Mouse (Mus musculus) heart, embryonic 10.5 days (tissue): Measurements from ENCODE around the gene Fam53a. TPM values are rescaled to one million over a fixed set of nuclear protein-coding genes. Genes with fewer than 3 reads are reported as not detected.
A peak's percentile ranks its signal among the peaks of the same experiment; 100 is the strongest.

Source experiments
- DNase-seq: peaks from one replicate; pipeline ENCODE4 v3.0.0-alpha.2; 2017; ENCODE audit warnings: low spot score
- H3K27ac ChIP-seq: fragments of 300-500 bp; sonication (generic); 2 replicates; pipeline ENCODE4 v1.5.1; 2016; ENCODE audit warnings: mild to moderate bottlenecking
- H3K27me3 ChIP-seq: fragments of 300-500 bp; sonication (generic); 2 replicates; pipeline ENCODE4 v1.6.1; 2016; ENCODE audit warnings: mild to moderate bottlenecking; ENCODE audit not compliant: poor library complexity, insufficient read depth, severe bottlenecking
- H3K36me3 ChIP-seq: fragments of 300-500 bp; sonication (generic); 2 replicates; pipeline ENCODE4 v1.6.1; 2016; ENCODE audit warnings: mild to moderate bottlenecking, moderate library complexity
- H3K4me1 ChIP-seq: fragments of 300-500 bp; sonication (generic); 2 replicates; pipeline ENCODE4 v1.6.1; 2016; ENCODE audit warnings: mild to moderate bottlenecking
- H3K4me3 ChIP-seq: fragments of 300-500 bp; sonication (generic); 2 replicates; pipeline ENCODE4 v1.5.1; 2016; ENCODE audit warnings: mild to moderate bottlenecking, moderate library complexity
- H3K9me3 ChIP-seq: fragments of 300-500 bp; sonication (generic); 2 replicates; pipeline ENCODE4 v1.6.1; 2016; ENCODE audit warnings: mild to moderate bottlenecking, moderate library complexity
- WGBS: fragments of 180-500 bp; shearing (Covaris S2); methylation state at CpG from one replicate; pipeline ENCODE4 v1.1.7; 2016; 5-methylcytosine and 5-hydroxymethylcytosine counted together
- polyA plus RNA-seq: library from polyadenylated mRNA; unstranded; fragments of >200 nt; fragmentation: Nextera tagmentation; extraction: Ambion mirVana; gene quantifications from 2 replicates; pipeline ENCODE4 v1.2.1, GENCODE M21; 2016

Fam53a gene
- polyA plus RNA-seq, 1 experiment from 2014 or later, result 67.4 TPM

DNA sequence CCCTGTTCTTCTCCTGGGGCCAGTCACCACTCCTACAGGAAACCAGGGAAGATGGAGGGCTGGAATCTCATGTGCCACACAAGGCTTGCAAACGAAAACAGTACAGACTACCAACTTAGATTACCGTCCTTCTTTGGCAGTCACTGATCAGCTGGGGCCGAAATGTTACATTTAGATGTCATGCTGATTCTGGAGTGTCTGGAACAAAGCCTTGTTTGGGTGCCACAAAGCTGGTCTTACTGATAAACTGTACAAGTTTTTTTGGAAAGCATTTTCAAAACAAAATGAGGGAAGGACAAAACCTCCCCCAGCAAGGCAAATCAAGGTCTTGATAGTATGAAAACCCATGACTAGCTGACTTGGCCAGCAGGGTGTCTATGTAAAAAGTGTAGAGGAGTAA is 5.7 kb downstream of the Fam53a start:
- 68% methylated on average over 3 of the region's 3 CpGs for WGBS
- 0 out of 2 replicates have a peak, but pooled peaks cover 10% of the 10 kb centered on the region for H3K36me3 ChIP-seq
- no peak overlapping the region for H3K4me3 ChIP-seq
- no peaks in the 10 kb centered on the region for H3K27me3 ChIP-seq
- H3K4me1 ChIP-seq, result peaks cover 8% of the 10 kb centered on the region
- DNase-seq, result no peak
- H3K9me3 ChIP-seq, result no peaks in the 10 kb centered on the region
- H3K27ac ChIP-seq, result no peak overlapping the region

DNA sequence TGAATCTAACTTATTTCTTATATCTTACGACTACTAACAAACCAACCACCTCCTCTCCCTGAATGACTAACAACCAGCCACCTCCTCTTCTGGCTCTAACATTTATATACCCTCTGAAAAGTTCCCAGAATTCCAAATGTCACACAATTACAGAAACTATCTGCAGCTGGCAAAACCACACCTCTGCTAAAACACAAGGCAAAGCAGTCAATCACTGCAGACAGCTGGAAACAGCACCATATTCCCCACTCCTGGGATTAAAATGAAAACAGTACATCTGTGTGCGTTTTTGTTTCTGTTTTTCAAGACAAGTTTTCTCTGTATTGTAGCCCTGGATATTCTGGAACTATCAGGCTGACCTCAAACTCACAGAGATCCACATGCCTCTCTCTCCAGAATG is 6.8 kb downstream of the Fam53a start:
- H3K27ac ChIP-seq, result no peak overlapping the region
- H3K4me1 ChIP-seq, result peaks cover 1% of the 10 kb centered on the region; the same call in 1 of the 2 replicates
- 87% methylated on average over 2 of the region's 2 CpGs for WGBS
- 0 out of 2 replicates have a peak, but pooled peaks cover 10% of the 10 kb centered on the region for H3K36me3 ChIP-seq
- no peaks in the 10 kb centered on the region for H3K27me3 ChIP-seq
- no peak overlapping the region for H3K4me3 ChIP-seq
- H3K9me3 ChIP-seq, result no peaks in the 10 kb centered on the region
- no peak for DNase-seq

DNA sequence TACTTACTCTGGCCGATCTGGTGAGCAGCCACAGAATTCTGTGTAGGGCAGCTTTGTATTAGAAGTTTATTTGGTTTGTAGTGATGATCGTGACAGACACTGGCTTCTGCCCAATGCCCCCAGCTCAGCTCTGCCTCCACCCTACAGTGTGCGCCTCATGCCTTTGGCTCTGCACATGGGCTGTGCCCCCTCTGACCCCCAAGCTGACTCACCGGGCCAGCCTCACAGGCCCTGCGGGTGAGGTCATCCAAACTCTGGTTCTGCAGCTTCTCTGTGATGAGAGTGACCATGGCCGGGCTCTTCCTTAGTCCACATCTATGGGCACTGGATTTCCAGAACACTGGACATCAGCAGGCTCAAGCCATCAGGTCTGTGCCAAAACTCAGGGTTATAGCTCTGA is 15.0 kb downstream of the Fam53a start:
- no peak overlapping the region for H3K4me3 ChIP-seq
- no peaks in the 10 kb centered on the region for H3K9me3 ChIP-seq

DNA sequence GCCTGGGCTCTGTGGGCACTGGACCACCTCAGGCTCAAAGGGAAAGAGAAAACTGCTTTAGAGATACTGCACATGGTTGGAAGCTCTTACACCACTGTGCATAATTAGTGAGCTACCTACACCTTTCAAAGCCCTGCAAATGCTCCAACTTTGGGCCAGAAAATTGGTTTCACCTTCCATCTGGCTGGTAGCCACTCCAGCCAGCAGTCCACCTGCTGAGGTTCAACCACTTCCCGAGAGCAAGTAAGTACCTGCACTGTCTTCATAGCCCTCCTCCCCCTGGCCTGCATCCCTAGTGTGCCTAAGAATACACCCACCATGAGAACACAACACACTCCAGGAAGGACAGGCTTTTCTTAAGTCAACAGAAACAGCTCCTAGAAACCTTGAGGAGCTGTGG is 17.6 kb downstream of the Fam53a start:
- no peak for DNase-seq
- H3K36me3 ChIP-seq, result peaks cover 63% of the 10 kb centered on the region
- no peak overlapping the region for H3K4me3 ChIP-seq
- no peaks in the 10 kb centered on the region for H3K9me3 ChIP-seq
- H3K27me3 ChIP-seq, result no peaks in the 10 kb centered on the region
- H3K27ac ChIP-seq, result no peak overlapping the region
- WGBS, result 100% methylated on average over 1 of the region's 1 CpGs
- peaks cover 5% of the 10 kb centered on the region for H3K4me1 ChIP-seq

More for the DNA sequence above, 15.0 kb downstream of the Fam53a start:
- H3K36me3 ChIP-seq, result peaks cover 37% of the 10 kb centered on the region
- no peaks in the 10 kb centered on the region for H3K27me3 ChIP-seq
- 87% methylated on average over 6 of the region's 6 CpGs for WGBS
- H3K27ac ChIP-seq, result no peak overlapping the region
- no peak for DNase-seq
- peaks cover 7% of the 10 kb centered on the region for H3K4me1 ChIP-seq

DNA sequence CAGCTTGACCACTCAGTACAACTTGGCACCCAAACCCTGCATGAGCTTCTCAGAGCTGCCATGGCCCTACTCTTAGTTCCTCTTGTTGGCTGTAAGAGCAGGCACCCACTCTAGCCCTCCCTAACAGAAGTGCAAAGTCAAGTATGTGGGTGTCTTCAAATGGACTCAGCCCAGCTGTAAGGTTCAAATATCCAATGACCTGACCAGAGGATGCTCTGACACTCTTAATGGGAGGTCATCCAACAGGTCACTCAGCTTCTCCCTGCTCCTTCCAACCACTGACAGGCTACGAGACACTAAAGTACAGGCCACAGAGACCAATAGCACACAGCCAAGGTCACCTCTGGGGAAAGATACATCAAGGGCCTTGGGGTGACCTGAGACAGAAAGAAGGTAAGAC is 20.2 kb downstream of the Fam53a start:
- Histone ChIP-seq H3K27ac (no peak overlapping the region), H3K4me1 (no peaks in the 10 kb centered on the region), H3K9me3 (no peaks in the 10 kb centered on the region), H3K27me3 (no peaks in the 10 kb centered on the region), H3K36me3 (peaks cover 77% of the 10 kb centered on the region), H3K4me3 (no peak overlapping the region)
- DNase-seq, result no peak
- 79% methylated on average over 1 of the region's 1 CpGs for WGBS

DNA sequence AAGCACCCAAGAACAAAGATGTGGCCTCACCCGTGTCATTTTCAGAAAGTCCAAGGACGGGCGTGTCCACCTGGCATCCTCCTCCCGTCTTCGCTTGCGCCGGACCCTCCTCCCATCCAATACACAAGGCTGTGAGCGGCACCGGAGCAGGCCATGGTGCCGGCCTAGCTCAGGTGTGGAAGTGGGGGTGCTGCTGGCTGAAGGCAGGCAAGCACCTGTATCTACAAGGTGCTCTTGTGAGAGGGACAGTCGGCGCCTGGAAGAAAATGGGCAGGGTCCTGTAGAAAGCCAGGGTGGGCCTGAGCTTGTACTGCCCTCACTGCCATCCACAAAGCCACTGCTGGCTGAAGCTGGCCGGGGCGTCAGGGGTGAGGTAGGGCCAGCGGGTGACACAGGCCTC is 22.0 kb downstream of the Fam53a start:
- no peak overlapping the region for H3K27ac ChIP-seq
- H3K9me3 ChIP-seq, result no peaks in the 10 kb centered on the region
- H3K27me3 ChIP-seq, result no peaks in the 10 kb centered on the region
- DNase-seq, result no peak
- H3K36me3 ChIP-seq, result peaks cover 72% of the 10 kb centered on the region
- H3K4me1 ChIP-seq, result no peaks in the 10 kb centered on the region
- H3K4me3 ChIP-seq, result no peak overlapping the region
- WGBS, result 95% methylated on average over 15 of the region's 15 CpGs

DNA sequence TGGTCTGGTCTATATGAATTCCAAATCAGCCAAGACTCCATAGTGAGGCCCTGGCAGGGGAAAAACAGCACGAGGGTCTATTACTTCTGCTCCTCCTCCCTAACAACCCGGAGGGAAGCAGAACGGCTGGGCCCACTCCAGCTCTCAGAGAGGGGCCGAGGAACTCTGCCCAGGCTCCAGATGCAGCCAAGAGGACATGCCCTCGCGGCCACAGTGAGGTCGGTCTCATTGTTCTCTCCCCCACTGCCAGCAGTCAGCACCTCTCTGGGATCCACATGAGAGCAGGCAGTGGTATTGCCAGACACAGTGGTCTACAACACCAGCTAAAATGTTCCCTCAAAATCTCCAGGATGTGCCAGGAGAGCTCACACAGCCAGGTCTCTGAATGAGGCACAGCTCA is 22.8 kb downstream of the Fam53a start:
- DNase-seq, result no peak
- 86% methylated on average over 7 of the region's 7 CpGs for WGBS
- no peaks in the 10 kb centered on the region for H3K9me3 ChIP-seq
- peaks cover 68% of the 10 kb centered on the region for H3K36me3 ChIP-seq
- H3K27ac ChIP-seq, result no peak overlapping the region
- no peaks in the 10 kb centered on the region for H3K27me3 ChIP-seq
- no peaks in the 10 kb centered on the region for H3K4me1 ChIP-seq
- H3K4me3 ChIP-seq, result no peak overlapping the region

DNA sequence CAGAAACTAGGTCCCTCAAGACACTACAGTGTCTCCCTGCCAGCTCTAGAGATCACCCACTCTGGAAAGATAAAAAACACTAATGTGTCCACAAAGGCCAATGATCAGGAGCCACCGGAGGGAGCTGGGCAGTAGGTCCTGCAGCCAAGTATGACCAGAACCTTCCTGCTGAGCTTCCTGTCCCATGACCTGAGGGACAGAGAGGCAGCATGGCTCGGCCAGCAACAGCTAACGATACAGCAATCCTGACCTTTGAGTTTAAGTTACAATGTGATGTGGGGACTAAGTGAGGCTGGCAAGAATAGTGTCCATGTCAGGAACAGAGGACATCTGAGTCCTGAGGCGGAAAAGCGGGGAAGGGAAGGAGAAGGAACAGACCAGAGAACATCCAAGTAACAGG is 24.1 kb downstream of the Fam53a start:
- H3K4me1 ChIP-seq, result no peaks in the 10 kb centered on the region
- no peak overlapping the region for H3K27ac ChIP-seq
- no peak for DNase-seq
- H3K4me3 ChIP-seq, result no peak overlapping the region
- 87% methylated on average over 5 of the region's 5 CpGs for WGBS
- no peaks in the 10 kb centered on the region for H3K9me3 ChIP-seq
- no peaks in the 10 kb centered on the region for H3K27me3 ChIP-seq
- H3K36me3 ChIP-seq, result peaks cover 75% of the 10 kb centered on the region

DNA sequence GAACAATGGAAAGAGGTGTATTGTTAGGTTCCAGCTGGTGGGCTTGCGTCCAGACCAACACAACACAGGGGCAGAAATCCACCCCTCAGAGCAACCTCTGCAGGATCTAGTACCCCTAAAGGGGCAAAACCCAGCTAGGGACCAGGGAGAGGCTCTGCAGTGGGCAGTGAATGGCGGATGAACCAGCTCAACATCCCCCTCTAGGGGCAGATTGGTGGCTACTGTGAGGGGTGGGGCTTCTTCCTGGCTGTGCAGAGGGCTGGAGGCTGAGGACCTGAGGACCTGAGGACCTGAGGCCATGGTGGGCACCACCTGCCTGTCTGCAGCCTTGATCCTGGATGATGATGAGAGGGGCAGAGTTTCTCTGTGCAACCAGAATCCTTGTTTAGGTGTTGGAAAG is 35.8 kb downstream of the Fam53a start:
- DNase-seq, result no peak
- Histone ChIP-seq H3K4me1 (no peaks in the 10 kb centered on the region), H3K36me3 (peaks cover 6% of the 10 kb centered on the region), H3K27ac (no peak overlapping the region), H3K27me3 (no peaks in the 10 kb centered on the region), H3K4me3 (no peak overlapping the region), H3K9me3 (no peaks in the 10 kb centered on the region)
- WGBS, result 42% methylated on average over 2 of the region's 2 CpGs

DNA sequence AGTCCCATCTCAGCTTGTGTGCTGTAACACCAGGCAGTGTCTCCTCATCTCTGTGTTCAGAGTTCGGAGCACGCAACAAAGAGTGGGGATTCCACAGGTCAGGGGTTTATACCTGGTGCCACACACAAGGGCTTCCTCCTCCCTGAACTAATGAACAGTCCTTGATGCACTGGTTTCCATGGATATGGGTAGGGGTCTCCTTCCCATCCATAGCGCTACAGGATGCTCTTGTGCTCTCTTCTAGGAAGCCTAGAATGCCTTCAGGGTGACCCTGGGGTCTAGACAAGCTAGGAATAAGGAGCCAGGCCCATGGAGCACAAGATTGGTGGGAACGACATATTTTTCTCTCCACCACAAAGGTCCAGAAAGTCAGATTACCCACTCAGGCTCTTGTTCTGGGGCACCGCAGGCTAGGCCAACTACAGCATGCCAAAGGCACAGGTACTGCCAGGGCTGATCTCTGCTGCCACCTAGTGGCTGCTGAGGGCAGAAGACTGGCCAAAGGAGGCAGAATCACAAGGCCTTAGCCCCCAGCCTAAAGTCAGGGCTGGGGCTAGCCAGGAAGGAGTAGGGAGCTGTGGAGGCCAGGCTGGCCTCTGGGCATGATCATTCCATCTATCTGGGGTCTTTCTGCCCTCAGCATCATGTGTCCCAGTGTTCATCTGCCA is 40.1 kb downstream of the Fam53a start:
- no peaks in the 10 kb centered on the region for H3K36me3 ChIP-seq
- WGBS, result 68% methylated on average over 5 of the region's 5 CpGs
- H3K27me3 ChIP-seq, result peaks cover 16% of the 10 kb centered on the region; the same call in 1 of the 2 replicates
- DNase-seq, result peak; percentile 87
- no peak overlapping the region for H3K27ac ChIP-seq
- H3K4me3 ChIP-seq, result no peak overlapping the region
- peaks cover 3% of the 10 kb centered on the region; the same call in 1 of the 2 replicates for H3K4me1 ChIP-seq
- H3K9me3 ChIP-seq, result no peaks in the 10 kb centered on the region

DNA sequence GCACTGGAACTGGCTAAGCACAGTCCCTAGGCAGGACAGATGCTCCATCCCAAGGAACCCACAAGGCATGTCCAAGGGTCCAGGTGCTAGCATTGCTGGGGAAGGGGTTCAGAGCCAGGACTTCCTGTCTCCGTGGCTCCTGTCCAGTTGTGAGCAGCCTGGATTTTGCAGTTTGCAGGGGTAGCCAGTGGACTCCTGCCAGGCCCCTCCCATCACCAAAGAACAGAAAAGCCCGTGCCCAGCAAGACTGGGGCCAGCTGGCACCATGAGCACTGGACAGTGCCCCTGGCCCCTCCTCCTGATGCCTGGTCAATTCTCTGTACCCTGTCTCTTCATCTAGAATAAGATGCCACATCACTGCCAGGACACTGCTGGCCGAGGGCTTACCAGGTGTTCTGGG is 41.4 kb downstream of the Fam53a start:
- 69% methylated on average over 3 of the region's 3 CpGs for WGBS

DNA sequence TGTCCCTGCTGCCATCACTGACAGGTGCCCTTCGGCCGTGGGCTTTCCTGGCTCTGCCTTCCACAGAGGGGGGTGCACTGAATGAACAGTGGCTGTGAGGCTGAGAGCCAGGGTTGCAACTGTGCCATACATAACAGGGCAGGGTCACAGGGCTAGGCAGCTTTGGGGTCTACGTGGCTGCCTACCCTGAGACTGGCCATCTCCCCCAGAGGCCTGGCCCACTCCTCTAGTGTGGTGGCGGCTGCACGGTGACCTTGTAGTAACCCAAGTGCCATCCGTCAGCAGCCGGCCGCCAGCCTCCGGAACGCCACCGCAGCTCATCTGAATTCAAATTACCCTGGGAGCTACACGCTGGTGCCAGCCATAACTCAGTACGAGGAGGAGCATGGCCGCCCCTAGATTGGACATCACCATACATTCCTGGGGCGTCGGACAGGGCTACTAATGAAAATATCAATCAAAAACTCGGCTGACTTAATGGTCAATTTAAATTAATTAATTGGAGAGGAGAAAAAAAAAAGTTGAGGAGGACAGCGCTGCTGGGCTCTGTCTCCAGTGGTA is 41.9 kb downstream of the Fam53a start:
- H3K4me1 ChIP-seq, result peaks cover 17% of the 10 kb centered on the region
- H3K4me3 ChIP-seq, result no peak overlapping the region
- 82% methylated on average over 18 of the region's 18 CpGs for WGBS
- no peak overlapping the region for H3K27ac ChIP-seq
- H3K36me3 ChIP-seq, result no peaks in the 10 kb centered on the region
- peaks cover 18% of the 10 kb centered on the region; the same call in 1 of the 2 replicates for H3K27me3 ChIP-seq
- no peaks in the 10 kb centered on the region for H3K9me3 ChIP-seq
- no peak for DNase-seq

More for the DNA sequence above, 41.4 kb downstream of the Fam53a start:
- DNase-seq, result no peak
- Histone ChIP-seq H3K27ac (no peak overlapping the region), H3K36me3 (no peaks in the 10 kb centered on the region), H3K4me3 (no peak overlapping the region), H3K27me3 (peaks cover 18% of the 10 kb centered on the region; the same call in 1 of the 2 replicates), H3K4me1 (peaks cover 14% of the 10 kb centered on the region), H3K9me3 (no peaks in the 10 kb centered on the region)

DNA sequence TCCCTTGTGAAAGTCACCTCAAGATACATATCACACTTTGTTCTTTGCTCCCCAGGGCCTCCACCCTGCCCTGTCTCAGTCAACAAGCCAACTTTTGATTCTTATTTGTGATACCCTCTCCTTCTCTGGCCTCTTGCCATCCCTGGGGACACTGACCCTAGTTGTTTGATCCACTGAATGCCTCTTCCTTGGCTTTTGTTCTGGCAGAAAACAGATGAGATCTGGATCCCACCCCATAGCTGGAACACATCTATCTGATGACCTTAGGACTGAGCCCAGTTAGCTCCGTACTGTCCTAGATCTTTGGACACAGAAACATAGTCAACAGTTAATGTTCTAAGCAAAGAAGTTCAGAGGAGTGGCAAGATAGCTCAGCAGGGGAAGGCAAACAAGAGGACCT is 49.1 kb downstream of the Fam53a start:
- Histone ChIP-seq H3K4me3 (no peak overlapping the region), H3K27ac (no peak overlapping the region), H3K27me3 (0 out of 2 replicates have a peak, but pooled peaks cover 6% of the 10 kb centered on the region), H3K9me3 (no peaks in the 10 kb centered on the region), H3K36me3 (no peaks in the 10 kb centered on the region), H3K4me1 (peaks cover 23% of the 10 kb centered on the region)
- 84% methylated on average over 1 of the region's 1 CpGs for WGBS
- no peak for DNase-seq
